Mouse (Mus musculus): ENCODE results near the gene Vrk3. TPM values are rescaled to one million over a fixed set of nuclear protein-coding genes. Genes with fewer than 3 reads are reported as not detected.

Gene Vrk3
- polyA plus RNA-seq, 1 experiment from 2014 or later: 35.2 TPM

DNA sequence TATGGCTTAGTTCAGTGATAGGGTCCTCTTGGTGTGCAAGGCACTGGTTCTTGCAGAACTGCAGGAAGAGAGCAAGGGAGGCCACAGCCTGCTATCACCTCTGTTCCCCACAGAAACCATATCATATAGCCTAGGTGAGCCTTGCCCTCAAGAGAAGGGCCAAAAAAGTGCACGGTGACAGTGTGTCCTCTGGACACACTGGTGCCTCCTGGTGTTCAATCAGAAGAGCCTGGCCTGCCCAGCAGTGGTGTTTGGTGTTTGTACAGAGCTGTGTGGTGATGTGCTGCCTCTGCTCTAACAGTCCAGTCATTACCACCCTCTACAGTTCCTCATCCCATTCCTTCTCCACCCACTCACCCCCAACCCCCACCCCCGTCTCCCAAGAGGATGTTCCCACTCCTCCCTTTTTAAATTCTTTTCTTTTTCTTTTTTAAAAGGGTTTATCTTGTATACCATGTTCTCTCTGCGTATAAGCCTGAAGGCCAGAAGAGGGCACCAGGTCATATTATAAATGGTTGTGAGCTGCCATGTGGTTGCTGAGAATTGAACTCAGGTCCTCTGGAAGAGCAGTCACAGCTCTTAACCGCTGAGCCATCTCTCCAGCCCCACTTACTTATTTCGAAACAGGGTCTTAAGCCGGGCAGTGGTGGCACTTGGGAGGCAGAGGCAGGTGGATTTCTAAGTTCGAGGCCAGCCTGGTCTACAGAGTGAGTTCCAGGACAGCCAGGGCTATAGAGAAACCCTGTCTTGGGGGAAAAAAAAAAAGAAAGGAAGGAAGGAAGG lies 73.6 kb downstream of the Vrk3 start:
- H3K27me3 ChIP-seq (replicated peaks): no peaks in the 10 kb centered on the region
- H3K27ac ChIP-seq: no peak overlapping the region
- no peaks in the 10 kb centered on the region for H3K9me3 ChIP-seq
- H3K4me3 ChIP-seq: no peak overlapping the region
- H3K9ac ChIP-seq: no peak overlapping the region
- H3K4me2 ChIP-seq (replicated peaks): no peak overlapping the region
- H3K4me1 ChIP-seq: peaks cover 52% of the 10 kb centered on the region
- no peaks in the 10 kb centered on the region for H3K36me3 ChIP-seq
- WGBS: 89% methylated on average over 7 of the region's 7 CpGs
- ATAC-seq (ENCODE audit: low FRiP score, low read depth): no peak

- Histone ChIP-seq H3K27ac (no peak overlapping the region), H3K9me3 (no peaks in the 10 kb centered on the region), H3K4me3 (no peak overlapping the region), H3K9ac (no peak overlapping the region), H3K27me3 (replicated peaks) (no peaks in the 10 kb centered on the region), H3K36me3 (peaks cover 4% of the 10 kb centered on the region), H3K4me2 (replicated peaks) (no peak overlapping the region), H3K4me1 (peaks cover 36% of the 10 kb centered on the region)
- WGBS: 43% methylated on average over 7 of the region's 7 CpGs
- ATAC-seq (ENCODE audit: low FRiP score, low read depth): no peak
Observed at GRCm38 (mm10) chr7:44823409-44823808, 75.2 kb downstream of the Vrk3 start.

DNA sequence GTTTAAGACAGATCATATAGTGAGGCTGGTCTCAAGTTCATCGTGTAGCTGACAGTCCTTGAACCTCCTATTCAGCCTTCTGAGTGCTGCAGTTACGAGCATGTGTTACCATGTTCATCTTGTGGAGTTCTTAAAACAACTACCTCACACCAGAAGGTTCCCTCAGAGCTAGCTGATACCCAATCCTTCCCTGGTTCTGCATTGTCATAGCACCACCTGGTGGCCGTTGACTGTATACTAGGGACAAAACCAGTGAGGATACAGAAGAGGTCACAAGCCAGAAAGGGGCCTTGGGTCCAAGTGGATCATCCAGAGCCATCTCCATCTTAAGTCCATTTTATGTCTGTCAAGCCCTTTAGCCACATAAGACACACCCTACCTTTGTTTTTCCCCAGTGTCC lies 76.7 kb downstream of the Vrk3 start:
- Histone ChIP-seq H3K27ac (no peak overlapping the region), H3K9ac (no peak overlapping the region), H3K4me2 (replicated peaks) (no peak overlapping the region), H3K27me3 (replicated peaks) (no peaks in the 10 kb centered on the region), H3K4me1 (peaks cover 23% of the 10 kb centered on the region), H3K36me3 (peaks cover 19% of the 10 kb centered on the region), H3K4me3 (no peak overlapping the region), H3K9me3 (no peaks in the 10 kb centered on the region)
- ATAC-seq (ENCODE audit: low FRiP score, low read depth): 0 out of 2 replicates have a peak, but pooled peaks have one; percentile 41
- WGBS: 29% methylated on average over 3 of the region's 3 CpGs

GRCm38 (mm10) chr7:44826771-44827170 lies 78.6 kb downstream of the Vrk3 start:
- H3K4me1 ChIP-seq: peaks cover 16% of the 10 kb centered on the region
- H3K4me2 ChIP-seq (replicated peaks): no peak overlapping the region
- H3K27me3 ChIP-seq (replicated peaks): no peaks in the 10 kb centered on the region
- no peak overlapping the region for H3K4me3 ChIP-seq
- no peak overlapping the region for H3K9ac ChIP-seq
- peaks cover 37% of the 10 kb centered on the region for H3K36me3 ChIP-seq
- ATAC-seq (ENCODE audit: low FRiP score, low read depth): no peak
- no peaks in the 10 kb centered on the region for H3K9me3 ChIP-seq
- H3K27ac ChIP-seq: no peak overlapping the region
- WGBS: 94% methylated on average over 3 of the region's 3 CpGs

Other genes with a start within 250 kb of the Vrk3 start
- 0.11 and 0.14 TPM in 2 replicates for gene Mybpc2, start 223.8 kb upstream of the Vrk3 start, polyA plus RNA-seq (2016; fragmentation: Nextera tagmentation; extraction: Ambion mirVana)
- 0.11 TPM in 1 of 2 replicates, not detected in the other for gene Spib, start 216.3 kb upstream of the Vrk3 start, polyA plus RNA-seq (2016; fragmentation: Nextera tagmentation; extraction: Ambion mirVana)
- 65.2 and 66.4 TPM in 2 replicates for gene Pold1, start 199.6 kb upstream of the Vrk3 start, polyA plus RNA-seq (2016; fragmentation: Nextera tagmentation; extraction: Ambion mirVana)
- 69.5 and 71.2 TPM in 2 replicates for gene Nr1h2, start 194.5 kb upstream of the Vrk3 start, polyA plus RNA-seq (2016; fragmentation: Nextera tagmentation; extraction: Ambion mirVana)
- gene Napsa, start 176.0 kb upstream of the Vrk3 start, polyA plus RNA-seq (2016; fragmentation: Nextera tagmentation; extraction: Ambion mirVana): 0.74 and 1.5 TPM in 2 replicates
- 2.6 and 3.7 TPM in 2 replicates for gene Kcnc3, start 157.7 kb upstream of the Vrk3 start, polyA plus RNA-seq (2016; fragmentation: Nextera tagmentation; extraction: Ambion mirVana)
- 2.5 and 3.4 TPM in 2 replicates for gene Myh14, start 77.6 kb upstream of the Vrk3 start, polyA plus RNA-seq (2016; fragmentation: Nextera tagmentation; extraction: Ambion mirVana)
- gene Izumo2, start 39.7 kb upstream of the Vrk3 start, polyA plus RNA-seq (2016; fragmentation: Nextera tagmentation; extraction: Ambion mirVana): not detected in 2 replicates
- gene Zfp473, start 2.6 kb downstream of the Vrk3 start, polyA plus RNA-seq (2016; fragmentation: Nextera tagmentation; extraction: Ambion mirVana): 1.5 and 2.0 TPM in 2 replicates
- gene Nup62, start 67.7 kb downstream of the Vrk3 start, polyA plus RNA-seq (2016; fragmentation: Nextera tagmentation; extraction: Ambion mirVana): 71.3 and 74.7 TPM in 2 replicates
- 1.5 and 1.6 TPM in 2 replicates for gene Il4i1, start 68.0 kb downstream of the Vrk3 start, polyA plus RNA-seq (2016; fragmentation: Nextera tagmentation; extraction: Ambion mirVana)
- gene Atf5, start 68.2 kb downstream of the Vrk3 start, polyA plus RNA-seq (2016; fragmentation: Nextera tagmentation; extraction: Ambion mirVana): 4.8 and 5.1 TPM in 2 replicates
- 108 and 116 TPM in 2 replicates for gene Akt1s1, start 100.6 kb downstream of the Vrk3 start, polyA plus RNA-seq (2016; fragmentation: Nextera tagmentation; extraction: Ambion mirVana)
- gene Tbc1d17, start 100.7 kb downstream of the Vrk3 start, polyA plus RNA-seq (2016; fragmentation: Nextera tagmentation; extraction: Ambion mirVana): 95.4 and 101 TPM in 2 replicates
- gene Pnkp, start 108.7 kb downstream of the Vrk3 start, polyA plus RNA-seq (2016; fragmentation: Nextera tagmentation; extraction: Ambion mirVana): 32.3 and 39.3 TPM in 2 replicates
- 630 and 637 TPM in 2 replicates for gene Ptov1, start 121.4 kb downstream of the Vrk3 start, polyA plus RNA-seq (2016; fragmentation: Nextera tagmentation; extraction: Ambion mirVana)
- gene Med25, start 144.3 kb downstream of the Vrk3 start, polyA plus RNA-seq (2016; fragmentation: Nextera tagmentation; extraction: Ambion mirVana): 156 and 158 TPM in 2 replicates
- 17.7 and 19.1 TPM in 2 replicates for gene Fuz, start 147.7 kb downstream of the Vrk3 start, polyA plus RNA-seq (2016; fragmentation: Nextera tagmentation; extraction: Ambion mirVana)
- gene Ap2a1, start 181.1 kb downstream of the Vrk3 start, polyA plus RNA-seq (2016; fragmentation: Nextera tagmentation; extraction: Ambion mirVana): 97.9 and 100 TPM in 2 replicates
- 0.14 TPM in 1 of 2 replicates, not detected in the other for gene Tsks, start 194.8 kb downstream of the Vrk3 start, polyA plus RNA-seq (2016; fragmentation: Nextera tagmentation; extraction: Ambion mirVana)
- 39.7 and 44.1 TPM in 2 replicates for gene Cpt1c, start 226.4 kb downstream of the Vrk3 start, polyA plus RNA-seq (2016; fragmentation: Nextera tagmentation; extraction: Ambion mirVana)
- gene Prmt1, start 238.2 kb downstream of the Vrk3 start, polyA plus RNA-seq (2016; fragmentation: Nextera tagmentation; extraction: Ambion mirVana): 595 and 646 TPM in 2 replicates
- 71.0 and 73.4 TPM in 2 replicates for gene Irf3, start 249.2 kb downstream of the Vrk3 start, polyA plus RNA-seq (2016; fragmentation: Nextera tagmentation; extraction: Ambion mirVana)

Measured in neural tube, embryonic 12.5 days (tissue).